Mouse (Mus musculus): ENCODE data around the gene Nupr1.
A peak's percentile ranks its signal among the peaks of the same experiment; 100 is the strongest.
"Not testable (repeated sequence)": the region's sequence is repeated elsewhere in the genome, so short reads cannot be mapped to it uniquely, and the experiment has no call there.

The Nupr1 gene

DNA sequence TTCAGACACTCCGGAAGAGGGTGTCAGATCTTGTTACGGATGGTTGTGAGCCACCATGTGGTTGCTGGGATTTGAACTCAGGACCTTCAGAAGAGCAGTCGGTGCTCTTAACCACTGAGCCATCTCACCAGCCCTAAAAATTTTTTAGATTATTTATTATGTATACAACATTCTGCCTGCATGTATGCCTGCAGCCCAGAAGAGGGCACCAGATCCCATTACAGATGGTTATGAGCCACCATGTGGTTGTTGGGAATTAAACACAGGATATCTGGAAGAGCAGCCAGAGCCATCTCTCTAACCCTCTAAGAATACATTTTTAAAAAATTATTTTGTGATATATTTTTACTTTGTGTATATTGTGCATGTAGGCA lies 12.6 kb upstream of the Nupr1 start:
- DNase-seq (ENCODE audit: low spot score in 2 of 2), result not testable (repeated sequence)

DNA sequence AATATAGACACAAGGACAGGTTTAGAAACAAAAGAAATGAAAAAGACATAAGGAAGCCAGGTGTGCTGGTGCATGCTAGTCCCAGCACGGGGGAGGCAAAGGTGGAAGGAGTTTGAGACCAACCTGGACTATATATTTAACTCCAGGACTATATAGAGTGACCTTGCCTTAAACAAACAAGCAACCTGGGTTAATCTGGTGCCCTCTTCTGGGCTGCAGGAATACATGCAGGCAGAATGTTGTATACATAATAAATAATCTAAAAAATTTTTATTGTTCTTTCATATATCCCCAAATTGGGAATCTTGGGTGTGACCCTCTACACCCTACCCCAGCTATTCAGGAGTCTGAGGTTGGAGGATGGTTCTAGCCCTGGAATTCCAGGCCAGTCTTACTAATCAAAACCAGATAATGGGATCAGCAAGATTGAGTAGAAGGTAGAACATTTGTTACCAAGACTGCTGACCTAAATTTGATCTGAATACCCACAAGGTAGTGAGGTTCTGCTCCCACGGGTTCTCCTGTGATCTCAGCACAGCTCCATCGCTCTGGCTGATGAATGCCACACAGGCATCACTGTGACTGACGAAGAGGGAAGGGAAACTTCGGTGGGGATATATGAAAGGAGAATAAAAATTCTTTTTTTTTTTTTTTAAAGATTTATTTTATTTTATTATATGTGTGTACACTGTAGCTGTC lies 12.0 kb upstream of the Nupr1 start:
- no peak for DNase-seq (ENCODE audit: low spot score in 2 of 2)

DNA sequence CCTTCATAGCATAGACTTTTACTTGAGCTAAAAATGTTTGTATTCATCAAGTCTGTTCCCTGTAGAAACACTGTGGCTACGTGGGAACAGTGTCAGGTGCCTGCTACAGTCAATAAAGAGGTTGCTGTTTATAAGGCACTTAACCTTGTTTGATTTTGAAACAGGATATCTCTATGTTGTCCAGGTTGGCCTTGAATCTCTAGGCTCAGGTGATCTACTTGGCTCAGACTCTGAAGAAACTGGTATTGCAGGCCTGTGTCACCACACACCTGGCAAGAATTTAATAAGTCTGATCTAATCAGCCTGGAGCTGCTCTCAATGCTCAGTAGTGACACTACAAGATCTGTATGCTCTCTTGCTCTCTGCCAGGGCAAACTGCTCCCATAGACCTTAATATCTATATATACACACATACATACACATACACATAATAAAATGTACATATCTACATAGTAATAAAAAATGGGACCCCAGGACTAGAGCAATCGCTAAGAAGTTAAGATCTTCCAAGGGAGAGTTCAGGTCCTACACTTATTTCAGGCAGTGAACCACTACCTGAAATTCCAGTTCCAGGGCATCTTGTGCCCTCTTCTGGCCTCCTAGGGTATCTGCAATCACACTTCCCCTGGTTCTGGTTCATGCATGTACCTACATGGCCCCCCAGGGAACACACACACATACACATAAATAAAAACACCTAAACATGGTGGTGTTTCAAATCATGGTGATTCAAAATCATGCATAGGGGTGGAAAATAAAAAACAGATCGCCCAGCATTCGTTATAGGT lies 6.3 kb upstream of the Nupr1 start:
- no peak for DNase-seq (ENCODE audit: low spot score in 2 of 2)

DNA sequence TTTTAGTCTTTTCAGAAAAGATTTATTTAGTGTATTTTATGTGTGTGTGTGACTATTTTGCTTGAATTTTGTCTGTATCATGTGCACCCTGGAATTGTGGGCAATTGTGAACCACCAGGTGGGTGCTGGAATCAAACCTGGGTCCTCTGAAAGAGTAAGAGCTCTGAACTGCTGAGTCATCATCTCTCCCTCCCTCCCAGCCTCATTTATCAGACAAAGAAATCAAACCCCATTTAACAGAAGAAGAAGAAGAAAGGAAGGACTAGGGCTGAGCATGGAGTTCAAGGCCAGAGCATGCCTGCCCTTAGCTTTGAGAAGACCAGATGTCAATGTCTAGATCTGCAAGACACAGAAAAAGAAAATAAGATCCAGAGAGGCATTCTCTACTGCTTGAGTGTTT lies 4.7 kb upstream of the Nupr1 start:
- no peak for DNase-seq (ENCODE audit: low spot score in 2 of 2)

DNA sequence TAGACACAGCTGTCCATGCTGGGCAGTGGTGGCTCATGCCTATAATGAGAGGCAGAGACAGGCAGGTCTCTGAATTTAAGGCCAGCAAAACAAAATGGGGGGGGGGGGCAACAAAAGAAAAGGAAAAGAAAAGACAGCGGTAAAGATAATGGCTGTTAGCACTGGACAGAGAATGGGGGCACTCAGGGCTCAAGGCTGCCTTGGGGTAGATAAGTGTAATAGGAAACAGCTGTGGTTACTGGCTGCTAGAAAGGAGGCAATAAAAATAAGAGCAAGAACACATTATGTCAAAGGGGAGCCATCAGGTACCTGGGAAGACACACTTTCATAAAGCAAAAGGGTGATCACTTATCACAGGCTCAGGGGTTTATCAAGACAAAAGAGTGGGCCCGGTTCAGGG lies 1.8 kb upstream of the Nupr1 start:
- no peak for DNase-seq (ENCODE audit: low spot score in 2 of 2)

DNA sequence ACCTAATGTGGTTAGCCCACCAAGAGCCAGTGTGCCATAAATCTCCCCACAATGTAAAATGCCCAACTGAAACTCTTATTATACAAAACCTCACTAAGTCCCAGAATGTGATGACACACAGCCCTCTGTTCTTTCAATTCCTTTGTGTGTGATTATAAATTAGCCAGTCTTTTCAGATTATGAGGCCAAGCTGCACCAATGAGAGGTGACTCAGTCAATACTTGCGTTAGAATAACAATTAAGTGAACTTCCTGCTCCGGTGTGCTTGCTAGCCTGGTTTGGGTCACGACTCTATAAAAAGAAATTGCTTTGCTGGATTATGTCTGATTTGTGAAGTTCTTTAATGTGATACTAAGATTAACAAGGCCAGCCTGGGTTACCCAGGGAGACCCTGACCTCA lies 746 bp downstream of the Nupr1 start:
- no peak for DNase-seq (ENCODE audit: low spot score in 2 of 2)

DNA sequence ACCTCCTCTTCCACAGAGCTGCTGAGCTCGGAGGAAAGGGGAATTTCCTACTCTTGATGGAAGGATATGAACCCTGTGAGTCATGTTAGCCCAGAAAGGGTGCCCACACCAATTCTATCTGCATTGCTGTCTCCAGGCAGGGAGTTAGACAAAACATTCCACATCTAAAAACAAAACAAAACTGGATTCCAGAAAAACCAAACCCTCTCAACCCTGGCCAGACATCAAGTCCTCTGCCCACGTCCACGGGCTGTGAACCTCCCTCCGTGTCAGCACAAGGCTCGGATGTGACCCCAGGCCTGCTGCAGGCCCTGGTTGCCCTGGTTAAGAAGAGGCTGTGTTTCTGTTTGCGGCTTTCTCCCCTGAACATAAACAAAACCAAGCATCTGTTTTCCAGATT lies 2.5 kb downstream of the Nupr1 start:
- DNase-seq (ENCODE audit: low spot score in 2 of 2), result no peak

DNA sequence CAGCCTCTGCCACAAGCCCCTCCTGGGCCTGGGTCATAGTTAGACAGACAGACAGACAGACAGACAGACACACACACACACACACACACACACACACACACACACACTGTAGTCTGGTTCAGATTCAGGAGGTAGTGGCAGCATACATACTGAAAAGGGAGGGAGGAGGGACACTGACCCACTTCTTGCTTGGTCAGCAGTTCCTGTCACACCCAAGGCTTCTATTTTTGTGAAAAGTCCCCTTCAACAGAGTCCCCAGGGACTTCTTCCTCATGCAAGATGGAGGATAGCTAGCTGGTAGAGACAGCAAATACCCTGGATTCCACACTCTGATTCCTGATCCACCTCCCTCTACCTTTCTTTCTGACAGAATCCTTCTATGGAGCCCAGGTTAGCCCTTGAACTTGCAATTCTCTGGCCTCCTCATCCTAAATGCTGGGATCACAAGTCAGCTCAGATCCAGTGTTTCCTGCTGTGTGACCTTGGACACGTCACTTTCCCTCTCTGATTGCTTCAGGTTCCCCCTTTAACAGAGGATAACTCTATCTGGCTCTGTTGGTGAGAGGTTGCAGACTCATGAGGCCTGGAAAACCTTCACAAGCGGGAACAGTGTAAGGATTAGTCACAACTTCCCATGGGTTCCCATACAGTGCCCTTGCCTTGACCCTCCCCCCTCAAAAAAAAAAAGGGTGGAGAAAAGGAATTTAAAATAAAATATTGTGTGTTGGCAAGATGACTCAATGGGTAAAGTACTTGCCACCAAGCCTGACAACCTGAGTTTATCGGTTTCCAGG lies 4.7 kb downstream of the Nupr1 start:
- DNase-seq (ENCODE audit: low spot score in 2 of 2), result no peak

DNA sequence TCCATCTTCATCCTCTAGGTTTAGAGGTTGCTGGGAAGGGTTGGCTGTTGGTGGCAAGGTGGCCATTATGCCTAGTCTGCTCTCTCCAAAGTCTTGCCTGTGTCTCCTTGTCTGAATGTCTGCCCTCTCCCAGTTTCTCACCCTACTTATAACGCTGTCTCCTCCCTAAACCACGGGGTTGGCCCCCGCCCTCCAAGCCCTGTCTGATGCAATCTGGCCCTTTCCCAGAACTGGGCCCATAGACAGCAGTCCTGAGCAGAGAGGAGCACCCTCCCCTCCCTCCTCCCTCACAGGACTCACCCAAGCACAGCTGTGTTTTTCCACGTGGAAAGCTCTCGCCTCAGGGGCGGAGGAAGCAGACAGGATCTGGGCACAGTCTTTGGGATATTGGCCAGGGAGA lies 5.3 kb downstream of the Nupr1 start:
- peak; percentile 77 to 82 for DNase-seq (ENCODE audit: low spot score in 2 of 2)

DNA sequence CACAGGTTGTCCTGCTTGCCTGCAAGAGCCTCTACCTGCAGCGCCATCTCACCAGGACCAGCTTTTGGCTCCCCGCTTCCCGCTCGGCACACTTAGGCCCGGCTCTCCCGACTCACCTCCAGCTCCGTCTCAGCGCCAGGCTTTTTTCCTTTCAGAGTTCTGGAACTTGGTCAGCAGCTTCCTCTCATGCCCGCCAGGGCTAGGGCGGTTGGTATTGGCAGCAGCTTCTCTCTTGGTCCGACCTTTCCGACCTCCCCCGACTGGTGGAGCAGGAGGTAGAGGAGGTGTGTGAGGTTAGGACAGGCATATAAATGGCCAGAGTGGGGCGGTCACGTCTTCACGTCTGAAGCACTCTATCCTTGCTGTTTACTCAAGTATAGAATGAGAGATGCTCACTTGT lies 5.9 kb downstream of the Nupr1 start:
- no peak for DNase-seq (ENCODE audit: low spot score in 2 of 2)

DNA sequence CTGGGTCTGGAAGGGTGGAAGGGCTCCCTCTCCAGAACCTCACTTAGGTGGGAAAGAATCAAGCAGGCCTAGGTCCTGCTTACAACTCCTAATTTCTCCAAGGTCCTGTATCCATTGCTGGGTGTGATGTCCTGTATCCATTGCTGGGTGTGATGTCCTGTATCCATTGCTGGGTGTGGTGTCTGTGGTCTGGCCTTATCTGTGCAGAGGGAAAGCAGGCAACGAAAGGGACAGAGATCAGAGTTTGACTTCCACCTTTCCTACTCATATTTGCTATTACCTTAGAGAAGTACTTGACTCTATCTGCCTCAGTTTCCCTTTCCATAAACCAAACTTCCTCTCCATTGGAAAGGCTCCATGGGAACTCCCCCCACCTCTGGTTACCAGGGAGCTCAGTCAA lies 7.3 kb downstream of the Nupr1 start:
- DNase-seq (ENCODE audit: low spot score in 2 of 2), result no peak

DNA sequence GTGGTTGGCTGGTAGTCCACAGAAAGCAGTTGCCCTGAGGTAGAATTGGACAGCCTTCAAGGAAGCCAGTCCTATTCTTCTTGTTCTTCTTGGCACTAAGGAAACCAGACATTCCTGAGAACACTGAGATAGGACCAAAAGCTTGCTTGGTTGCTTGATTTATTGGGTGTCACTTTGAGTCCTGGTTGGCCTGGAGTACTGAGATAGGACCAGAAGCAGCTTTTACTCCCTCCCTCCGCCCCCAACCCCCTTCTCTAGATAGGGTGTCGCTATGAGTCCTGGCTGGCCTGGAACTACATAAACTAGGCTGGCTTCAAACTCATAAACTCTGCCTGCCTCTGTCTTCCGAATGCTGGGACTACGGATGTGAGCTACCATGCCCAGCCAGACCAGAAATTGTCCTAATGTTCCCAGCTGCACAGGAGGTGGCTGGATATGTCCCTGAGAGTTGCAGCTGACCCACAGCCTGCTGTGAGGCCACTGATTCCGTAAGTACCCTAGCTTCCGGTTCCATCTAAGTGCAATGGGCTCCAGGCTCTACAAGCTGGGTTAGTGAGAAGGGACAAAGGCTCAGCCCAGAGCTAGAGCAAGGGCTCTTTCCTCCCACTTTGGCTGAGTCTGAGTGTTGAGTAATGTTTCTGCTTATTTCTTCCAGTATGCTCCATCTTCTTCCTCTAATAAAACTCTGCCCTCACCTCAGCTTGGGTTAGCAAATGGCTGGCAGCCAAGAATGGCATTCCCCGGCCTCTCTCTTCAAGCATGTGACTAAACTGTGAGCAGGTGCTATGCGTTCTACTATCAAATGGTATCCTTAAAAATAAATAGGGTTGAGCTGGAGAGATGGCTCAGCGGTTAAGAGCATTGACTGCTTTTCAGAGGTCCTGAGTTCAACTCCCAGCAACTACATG lies 9.0 kb downstream of the Nupr1 start:
- no peak for DNase-seq (ENCODE audit: low spot score in 2 of 2)

DNA sequence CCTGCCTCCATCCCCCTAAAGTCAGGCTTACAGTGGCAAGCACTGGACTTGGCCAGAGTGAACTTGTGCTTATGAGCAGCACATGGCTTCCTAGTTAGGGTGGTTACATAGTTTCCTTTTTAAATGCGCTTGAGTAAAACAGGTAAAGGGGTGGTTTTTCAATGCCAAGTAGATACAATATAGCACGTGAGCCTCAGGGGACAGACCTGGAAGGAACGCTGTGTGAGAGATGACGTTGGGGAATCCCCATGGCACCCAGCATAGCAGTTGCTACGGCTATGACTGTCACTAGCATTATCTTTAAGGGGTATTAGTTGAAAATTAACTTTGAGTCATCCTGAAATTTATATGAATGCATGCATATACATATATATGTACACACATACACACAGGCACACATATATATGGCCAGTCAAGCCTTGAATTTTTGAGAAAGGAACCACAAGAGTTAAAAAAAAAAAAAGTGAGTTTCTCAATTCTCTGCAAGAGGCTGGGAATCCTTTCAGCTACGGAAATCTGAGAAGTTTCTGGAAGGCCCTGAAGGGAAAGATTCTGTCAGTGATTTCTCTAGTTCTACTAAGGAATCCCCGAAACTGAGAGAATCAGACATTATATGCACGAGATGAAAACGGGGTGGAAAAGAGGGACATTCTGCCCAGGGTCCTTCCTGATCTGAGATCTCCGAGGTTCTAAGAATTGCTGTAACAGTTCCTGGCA lies 10.9 kb downstream of the Nupr1 start:
- DNase-seq (ENCODE audit: low spot score in 2 of 2), result no peak

DNA sequence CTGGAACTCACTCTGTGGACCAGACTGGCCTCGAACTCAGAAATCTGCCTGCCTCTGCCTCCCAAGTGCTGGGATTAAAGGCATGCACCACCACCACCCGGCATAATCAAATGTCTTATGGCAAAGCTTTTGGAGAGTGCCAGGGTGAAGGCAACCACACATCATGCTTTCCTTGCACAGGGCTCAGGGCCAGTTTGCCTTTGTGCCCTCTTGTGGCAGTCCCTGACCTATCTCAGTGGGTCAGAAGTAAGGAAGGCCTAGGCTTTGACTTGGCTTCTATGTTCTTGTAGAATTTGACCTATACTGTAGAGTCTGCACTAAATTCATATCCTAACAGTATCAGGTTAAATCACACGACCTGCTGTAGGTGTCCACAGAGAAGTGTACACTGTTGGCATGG lies 14.0 kb downstream of the Nupr1 start:
- no peak for DNase-seq (ENCODE audit: low spot score in 2 of 2)

DNA sequence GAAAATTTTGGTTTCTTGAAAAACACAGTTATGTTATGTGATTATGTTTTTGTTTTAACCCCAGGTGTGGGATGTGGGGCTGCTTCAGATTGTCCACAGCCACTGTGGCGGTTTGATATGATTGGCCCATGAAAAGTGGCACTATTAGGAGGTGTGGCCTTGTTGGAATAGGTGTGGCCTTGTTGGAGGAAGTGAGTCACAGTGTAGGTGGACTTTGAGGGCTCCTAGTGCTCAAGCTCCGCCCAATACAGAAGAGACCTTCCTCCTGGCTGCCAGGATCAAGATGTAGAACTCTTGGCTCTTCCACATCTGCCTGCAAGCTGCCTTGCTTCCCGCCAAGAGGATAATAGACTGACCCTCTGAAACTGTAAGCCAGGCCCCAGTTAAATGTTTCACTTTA lies 17.9 kb downstream of the Nupr1 start:
- no peak for DNase-seq (ENCODE audit: low spot score in 2 of 2)

DNA sequence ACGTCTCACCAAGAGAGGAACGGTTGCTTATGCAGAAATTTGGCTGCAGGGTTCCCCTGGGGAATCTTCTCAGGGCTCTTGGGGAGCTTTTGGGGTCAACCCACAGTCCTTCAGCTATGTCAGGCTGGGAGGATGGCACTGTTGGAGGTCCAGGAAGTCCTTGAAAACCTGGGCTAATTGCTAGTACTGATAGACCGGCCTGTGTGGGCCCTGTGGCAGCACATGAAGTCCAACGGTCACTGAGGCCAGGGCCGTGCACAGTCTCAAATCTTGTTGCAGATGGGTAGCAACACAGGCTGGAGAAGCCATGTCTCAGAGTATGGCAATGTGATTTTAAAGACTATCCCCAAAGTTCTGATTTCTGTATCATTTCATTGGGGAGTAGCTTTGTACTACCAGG lies 22.9 kb downstream of the Nupr1 start:
- no peak for DNase-seq (ENCODE audit: low spot score in 2 of 2)

DNA sequence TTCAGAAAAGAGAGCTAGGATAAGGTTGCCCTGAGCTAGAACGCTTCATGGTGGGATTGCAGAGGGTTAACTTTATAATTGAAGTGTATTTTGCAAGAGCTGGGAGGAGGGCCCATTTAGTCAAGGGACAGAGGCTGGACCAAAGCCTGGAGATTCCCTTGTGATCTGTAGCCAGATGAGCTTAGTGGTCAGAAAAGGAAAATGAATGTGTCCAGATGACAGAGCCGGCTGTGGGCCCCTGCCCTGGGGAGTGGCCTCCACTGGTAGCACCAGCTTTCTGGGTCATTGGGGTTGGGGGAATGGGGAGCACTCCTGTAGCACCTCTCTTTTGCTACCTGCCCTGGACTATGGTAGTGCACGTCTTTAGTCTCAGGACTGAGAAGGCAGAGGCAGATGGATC lies 23.6 kb downstream of the Nupr1 start:
- peak; percentile 56 to 68 for DNase-seq (ENCODE audit: low spot score in 2 of 2)

DNA sequence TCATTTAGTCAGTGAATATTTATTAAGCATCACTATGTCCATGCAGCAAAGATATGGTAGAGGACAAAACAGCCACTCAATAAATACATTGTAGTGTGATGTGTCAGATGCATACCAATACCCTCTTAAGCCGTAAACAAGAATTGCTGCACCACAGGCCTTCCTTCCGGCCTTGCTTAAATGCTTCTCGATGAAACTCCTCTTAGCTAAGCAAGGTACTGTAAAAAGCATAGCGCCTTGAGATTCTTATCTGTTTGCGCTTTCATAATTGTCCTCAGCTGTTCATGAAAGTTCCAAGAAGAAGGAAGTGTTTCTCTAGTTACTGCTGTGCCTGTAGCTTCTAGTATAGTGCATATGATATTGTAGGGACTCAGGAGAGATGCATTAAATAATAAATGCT lies 24.1 kb downstream of the Nupr1 start:
- DNase-seq (ENCODE audit: low spot score in 2 of 2), result no peak

DNA sequence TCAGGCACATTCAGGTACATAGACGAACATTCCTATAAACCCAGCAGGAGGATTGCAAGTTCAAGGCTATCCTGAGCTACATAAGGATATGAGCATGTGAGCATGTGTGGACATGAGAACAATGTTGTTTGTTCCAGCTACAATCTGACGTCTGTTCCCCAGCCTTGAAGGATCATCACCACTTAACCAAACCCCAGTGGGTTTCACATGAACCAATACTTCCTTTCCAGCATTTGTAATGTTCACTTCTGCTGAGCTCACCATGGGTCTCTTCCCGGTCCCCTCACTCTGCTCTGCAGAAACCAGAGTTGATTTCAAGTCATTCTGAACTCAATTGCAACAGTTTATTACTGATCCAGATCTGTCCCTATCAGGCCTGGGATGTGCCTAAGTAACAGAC lies 28.0 kb downstream of the Nupr1 start:
- no peak for DNase-seq (ENCODE audit: low spot score in 2 of 2)

DNA sequence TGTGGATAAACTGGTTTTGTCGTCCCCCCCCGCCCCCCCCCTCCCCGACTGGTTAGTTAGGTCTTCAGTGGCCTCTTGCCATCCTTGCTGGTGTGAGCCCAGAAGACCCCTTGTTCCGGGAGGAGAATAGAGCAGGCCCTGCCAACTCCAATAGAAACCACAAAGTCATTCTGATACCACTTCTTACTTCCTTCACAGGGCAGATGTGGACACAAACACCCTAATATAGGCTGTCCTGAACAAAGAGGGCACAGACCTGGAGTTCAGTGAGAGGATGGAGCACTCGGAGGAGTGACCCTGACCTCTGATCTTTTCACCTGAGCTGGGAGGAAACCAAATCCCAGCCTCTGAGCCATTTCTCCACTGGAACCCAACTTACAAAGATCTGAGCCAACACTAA lies 28.8 kb downstream of the Nupr1 start:
- no peak for DNase-seq (ENCODE audit: low spot score in 2 of 2)

DNA sequence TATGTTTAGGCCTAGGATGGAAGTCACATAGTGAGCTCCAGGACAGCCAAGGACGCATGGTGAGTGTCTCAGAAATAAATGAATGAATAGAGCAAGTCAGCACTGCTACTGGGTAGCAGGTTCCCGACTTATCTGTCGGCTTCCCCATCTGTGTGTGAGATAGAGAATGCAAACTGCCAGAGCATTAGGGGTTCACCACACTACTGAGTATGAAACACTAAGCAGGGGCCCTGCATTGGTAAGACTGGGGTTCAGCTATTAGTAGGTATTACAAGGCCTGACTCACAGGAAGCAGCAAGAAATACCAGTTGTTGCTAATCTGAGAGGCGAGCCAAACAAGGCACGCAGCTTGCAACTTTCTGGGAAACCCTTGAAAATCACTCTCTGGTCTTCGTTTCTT lies 31.7 kb downstream of the Nupr1 start:
- DNase-seq (ENCODE audit: low spot score in 2 of 2), result no peak
